Mouse (Mus musculus) cerebellum, adult 9-11 months (tissue): Measurements from ENCODE around the gene Ephx4.
A peak's percentile ranks its signal among the peaks of the same experiment; 100 is the strongest.
"Not testable (repeated sequence)": the region's sequence is repeated elsewhere in the genome, so short reads cannot be mapped to it uniquely, and the experiment has no call there.

Source experiments
- DNase-seq: peaks from one replicate; pipeline ENCODE4 v3.0.0; 2022

Gene Ephx4

GRCm38 (mm10) chr5:107402436-107402835 lies at the start of gene Ephx4:
Ephx4 (plus strand) TSS chr5:107402736.
- no peak for DNase-seq

- no peak for DNase-seq
These were observed 48.6 kb upstream of the Ephx4 start for GRCm38 (mm10) chr5:107353981-107354380.

- DNase-seq, result no peak
These were observed 46.7 kb upstream of the Ephx4 start for GRCm38 (mm10) chr5:107355801-107356200.

- no peak for DNase-seq
These were observed 44.8 kb upstream of the Ephx4 start for GRCm38 (mm10) chr5:107357723-107358122.

- peak; percentile 90 for DNase-seq
These were observed 43.0 kb upstream of the Ephx4 start for GRCm38 (mm10) chr5:107359395-107360053.

GRCm38 (mm10) chr5:107360054-107360730 lies 42.3 kb upstream of the Ephx4 start:
- peak; percentile 16 for DNase-seq

GRCm38 (mm10) chr5:107370040-107370439 lies 32.5 kb upstream of the Ephx4 start:
- no peak for DNase-seq

GRCm38 (mm10) chr5:107371335-107371734 lies 31.2 kb upstream of the Ephx4 start:
- no peak for DNase-seq

GRCm38 (mm10) chr5:107373256-107373655 lies 29.3 kb upstream of the Ephx4 start:
- DNase-seq, result no peak

- DNase-seq, result not testable (repeated sequence)
These were observed 16.1 kb upstream of the Ephx4 start for GRCm38 (mm10) chr5:107386448-107386847.

- no peak for DNase-seq
These were observed 14.7 kb upstream of the Ephx4 start for GRCm38 (mm10) chr5:107387788-107388187.

- DNase-seq, result no peak
These were observed 13.2 kb upstream of the Ephx4 start for GRCm38 (mm10) chr5:107389373-107389772.

- no peak for DNase-seq
These were observed 8.1 kb upstream of the Ephx4 start for GRCm38 (mm10) chr5:107394437-107394836.

GRCm38 (mm10) chr5:107403011-107403946 lies 743 bp downstream of the Ephx4 start:
- DNase-seq, result peak; percentile 69

- DNase-seq, result peak; percentile 76
These were observed 1.6 kb downstream of the Ephx4 start for GRCm38 (mm10) chr5:107403947-107404684.

GRCm38 (mm10) chr5:107405361-107405760 lies 2.8 kb downstream of the Ephx4 start:
- DNase-seq, result no peak

GRCm38 (mm10) chr5:107410305-107410704 lies 7.8 kb downstream of the Ephx4 start:
- no peak for DNase-seq

- DNase-seq, result peak; percentile 51
These were observed 8.8 kb downstream of the Ephx4 start for GRCm38 (mm10) chr5:107411326-107411725.

- no peak for DNase-seq
These were observed 9.7 kb downstream of the Ephx4 start for GRCm38 (mm10) chr5:107412285-107412684.

- no peak for DNase-seq
These were observed 12.6 kb downstream of the Ephx4 start for GRCm38 (mm10) chr5:107415098-107415497.

- DNase-seq, result no peak
These were observed 19.1 kb downstream of the Ephx4 start for GRCm38 (mm10) chr5:107421676-107422075.

- no peak for DNase-seq
These were observed 28.7 kb downstream of the Ephx4 start, which contains the start of gene Lpcat2b for GRCm38 (mm10) chr5:107431249-107431648. Lpcat2b (plus strand) TSS chr5:107431549.

- DNase-seq, result no peak
These were observed 31.5 kb downstream of the Ephx4 start for GRCm38 (mm10) chr5:107434001-107434400.
